Mouse (Mus musculus): ENCODE measurements around the gene Insig2.

DNA sequence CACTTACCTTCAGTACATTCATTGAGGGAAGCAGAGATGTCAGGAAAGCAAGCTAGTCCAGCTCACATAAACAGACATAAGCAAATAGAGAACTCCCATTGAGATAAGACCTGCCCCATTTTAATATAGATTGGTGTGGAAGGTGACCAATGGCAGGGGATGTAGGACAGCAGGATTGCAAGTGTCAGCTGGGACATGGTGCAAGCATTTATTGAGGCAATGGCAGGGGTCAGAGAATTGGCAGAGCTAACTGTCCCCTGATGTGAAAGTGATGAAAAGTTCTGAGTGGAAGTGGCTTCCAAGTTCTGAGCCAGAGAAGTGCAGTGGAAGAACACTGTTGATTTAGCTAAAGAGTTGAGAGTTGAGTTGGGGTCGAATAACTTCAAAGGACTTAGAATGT lies at the start of gene Insig2:
- TF ChIP-seq CTCF (IDR thresholded peaks at IDR 0.05; ENCODE audit: low read depth) (no peak), EP300 (optimal IDR thresholded peaks at IDR 0.05) (no peak)

Data from stomach, postnatal 0 days (tissue).